Mouse (Mus musculus) layer of hippocampus, adult 9-10 months (tissue): ENCODE measurements around the gene Aspscr1.
"Not testable (repeated sequence)": the region's sequence is repeated elsewhere in the genome, so short reads cannot be mapped to it uniquely, and the experiment has no call there.

ENCODE experiments used
- DNase-seq: peaks from one replicate; pipeline ENCODE4 v3.0.0; 2022; ENCODE audit warnings: low spot score

The Aspscr1 gene

GRCm38 (mm10) chr11:120642939-120643600 is 29.7 kb upstream of the Aspscr1 start:
- DNase-seq: no peak

GRCm38 (mm10) chr11:120643601-120643987 is 29.2 kb upstream of the Aspscr1 start, which contains the start of gene Pycr1:
Gene Pycr1 (minus strand): TSS chr11:120643769.
- peak; percentile 85 for DNase-seq

GRCm38 (mm10) chr11:120647047-120647830 is 25.5 kb upstream of the Aspscr1 start:
- DNase-seq: no peak

GRCm38 (mm10) chr11:120648001-120648476 is 24.7 kb upstream of the Aspscr1 start, which contains the start of gene Myadml2:
Gene Myadml2 (minus strand): TSS chr11:120648158.
- DNase-seq: no peak

GRCm38 (mm10) chr11:120651872-120652271 is 20.9 kb upstream of the Aspscr1 start:
- no peak for DNase-seq

DNA sequence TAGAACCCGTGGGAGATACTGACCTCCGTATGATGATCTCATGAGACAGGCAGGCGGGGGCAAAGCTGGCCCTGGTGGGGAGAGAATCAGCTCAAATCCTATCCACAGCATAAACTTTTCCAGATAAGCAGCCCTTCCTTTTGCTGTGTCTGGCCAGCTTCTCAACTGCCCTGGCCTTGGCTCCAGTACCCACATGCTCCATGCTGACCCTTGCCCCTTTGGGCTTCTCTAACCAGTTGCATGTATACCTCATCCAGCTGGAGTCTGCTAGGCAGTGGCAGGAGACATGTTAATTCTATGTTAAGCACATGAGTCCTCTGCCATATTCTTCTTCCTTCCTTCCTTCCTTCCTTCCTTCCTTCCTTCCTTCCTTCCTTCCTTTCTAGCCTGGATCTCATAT is 18.0 kb upstream of the Aspscr1 start:
- DNase-seq: no peak

DNA sequence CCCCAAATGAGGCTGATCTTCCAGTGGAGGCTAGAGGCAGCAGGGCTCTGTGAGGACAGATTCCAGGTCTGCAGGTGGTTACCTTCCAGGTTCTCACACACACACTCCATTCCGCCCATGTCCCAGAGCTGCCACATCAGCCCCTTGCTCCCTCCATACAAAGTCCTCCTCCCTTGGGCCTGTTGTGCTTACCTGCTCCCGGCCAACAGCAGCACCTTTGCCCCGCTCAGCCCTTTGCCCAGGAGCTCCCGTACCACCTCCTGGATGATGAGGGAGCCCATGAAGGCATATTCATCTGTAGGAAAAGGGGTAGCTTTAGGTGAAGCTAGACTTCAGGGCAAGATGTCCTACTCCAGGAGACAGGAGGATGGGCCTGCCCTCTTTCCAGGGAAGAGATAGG is 15.5 kb upstream of the Aspscr1 start:
- DNase-seq: no peak

- peak; percentile 45 for DNase-seq
Observed at GRCm38 (mm10) chr11:120658876-120659410, 13.8 kb upstream of the Aspscr1 start.

DNA sequence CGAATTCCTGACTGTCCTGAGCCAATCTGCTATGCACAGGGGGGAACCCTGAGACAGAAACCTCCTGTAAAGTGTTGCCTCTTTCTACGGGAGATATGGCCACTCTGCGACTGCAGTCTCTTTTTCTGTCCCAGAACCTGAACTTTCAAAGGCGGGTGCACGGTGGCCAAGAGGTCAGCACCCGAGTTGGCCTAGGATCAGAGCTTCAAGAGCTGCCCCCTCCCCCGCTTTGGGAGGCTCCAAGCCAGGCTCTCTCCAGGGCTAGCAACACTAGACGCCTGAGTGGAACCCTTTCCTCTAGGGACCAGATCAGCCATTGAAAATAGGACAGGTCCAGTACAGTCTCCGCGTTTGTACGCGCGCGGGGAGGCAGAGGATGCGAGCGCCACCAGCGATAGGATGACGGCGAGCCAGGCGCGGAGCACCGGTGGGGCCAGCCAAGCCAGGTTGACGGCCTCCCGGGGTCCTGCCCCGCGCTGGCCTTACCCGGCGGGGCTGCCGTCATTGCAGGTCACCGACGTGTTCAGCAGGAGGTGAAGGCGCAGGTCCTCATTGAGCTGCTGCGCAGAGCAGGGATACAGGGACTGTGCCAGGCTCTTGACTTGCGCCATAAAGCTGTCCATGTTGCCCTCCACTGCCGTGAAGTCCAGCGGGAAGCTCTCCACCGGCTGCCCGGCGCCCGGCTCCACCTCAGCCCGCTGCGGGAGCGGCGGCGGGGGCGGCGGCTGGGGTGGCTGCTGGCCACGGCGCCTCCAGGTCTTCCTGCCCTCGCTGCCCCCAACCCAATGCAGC is 13.1 kb upstream of the Aspscr1 start:
- no peak for DNase-seq

DNA sequence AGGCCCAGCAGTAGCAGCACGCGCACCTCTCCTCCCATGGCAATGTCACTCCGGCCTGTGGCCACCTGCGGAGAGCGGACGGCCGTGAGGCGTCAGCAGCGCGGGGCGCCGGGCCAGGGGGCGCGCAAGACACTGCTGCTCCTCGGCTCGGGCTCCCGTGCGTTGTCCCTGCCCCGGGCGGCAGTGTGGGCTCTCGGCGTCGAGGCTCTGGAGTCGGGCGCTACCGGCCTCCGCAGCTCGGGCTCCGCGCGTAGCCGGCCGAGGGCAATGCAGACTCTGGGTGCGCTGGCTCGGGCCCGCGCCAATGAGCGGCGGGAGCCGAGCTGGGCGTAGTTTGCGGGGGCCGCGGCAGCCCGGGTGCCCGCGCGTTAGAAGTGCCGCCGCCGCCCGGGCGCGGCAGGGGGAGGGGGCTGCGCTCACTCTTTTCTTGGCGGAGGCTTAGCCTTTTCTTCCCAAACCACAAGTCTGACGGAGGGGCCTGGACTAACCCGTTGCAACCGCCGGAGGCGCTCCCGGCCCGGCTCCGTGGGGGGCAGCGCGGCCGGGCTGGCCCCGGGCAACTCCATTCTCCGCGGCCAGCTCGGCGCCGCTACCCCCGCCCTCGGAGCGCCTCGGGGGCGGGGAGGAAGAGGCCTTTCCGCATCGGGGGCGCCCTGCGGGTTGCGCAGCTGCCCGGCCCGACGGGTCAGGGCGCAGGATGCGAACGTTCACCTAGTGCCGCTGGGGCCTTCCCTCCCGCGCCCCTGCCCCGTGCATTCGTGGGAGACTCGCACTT is 12.3 kb upstream of the Aspscr1 start:
- no peak for DNase-seq

- DNase-seq: no peak
Observed at GRCm38 (mm10) chr11:120661076-120661460, 11.7 kb upstream of the Aspscr1 start, which contains the start of gene Notum. Gene Notum (minus strand): TSS chr11:120661175.

DNA sequence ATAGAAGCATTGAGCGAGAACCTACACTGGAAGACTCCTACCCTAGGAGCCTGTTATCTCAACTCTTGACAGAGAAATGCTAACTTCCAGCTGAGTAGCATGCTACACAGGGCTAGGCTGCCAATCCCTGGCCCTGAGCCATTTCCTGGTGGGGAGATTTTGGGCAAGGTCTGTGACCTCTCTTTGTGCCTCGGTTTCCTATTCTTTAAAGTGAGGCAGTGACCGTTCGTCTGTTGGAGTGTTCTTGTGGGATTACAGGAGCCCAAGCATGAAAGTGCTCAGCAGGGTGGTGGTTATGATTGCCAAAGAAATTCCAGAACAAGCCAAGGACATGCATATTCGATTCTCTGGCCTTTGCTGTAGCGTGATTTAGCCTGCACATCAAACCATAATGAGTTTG is 10.0 kb upstream of the Aspscr1 start:
- DNase-seq: no peak

DNA sequence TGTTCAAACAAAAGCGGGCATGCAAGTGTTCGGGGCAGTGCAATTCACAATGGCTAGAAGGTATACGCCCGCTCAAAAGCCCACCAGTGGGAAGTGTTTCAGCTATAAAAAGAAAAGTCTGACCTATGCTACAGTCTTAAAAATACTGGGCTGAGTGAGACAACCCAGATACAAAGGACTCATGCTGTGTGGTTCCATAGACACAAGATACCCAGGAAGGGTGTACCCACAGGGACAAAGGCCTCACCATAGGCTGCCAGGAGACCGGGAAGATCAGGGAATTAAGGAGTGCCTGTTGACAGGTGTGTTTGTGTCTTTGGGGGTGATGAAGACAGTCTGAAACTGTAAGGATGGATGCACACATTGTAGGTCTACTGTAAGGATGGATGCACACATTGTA is 9.1 kb upstream of the Aspscr1 start:
- no peak for DNase-seq

DNA sequence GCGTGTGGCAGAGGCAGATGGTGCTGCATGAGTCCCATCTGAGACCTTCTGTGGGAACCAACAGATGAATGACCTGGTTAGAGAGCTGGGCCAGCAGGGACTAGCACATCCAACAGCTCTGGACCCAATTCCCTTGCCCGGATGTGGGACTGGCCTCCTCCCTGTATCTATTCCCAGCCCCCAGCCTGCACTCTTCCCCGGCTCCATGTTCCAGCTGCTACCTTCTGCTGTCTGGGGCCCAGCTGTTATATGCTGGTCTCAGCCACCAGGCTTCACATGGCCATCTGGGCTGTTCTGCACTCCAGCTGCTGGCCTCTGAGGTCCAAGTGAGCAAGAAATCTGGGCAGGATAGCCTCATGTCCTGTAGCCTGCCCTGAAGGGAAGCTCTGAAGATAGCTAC is 7.4 kb upstream of the Aspscr1 start:
- DNase-seq: no peak

DNA sequence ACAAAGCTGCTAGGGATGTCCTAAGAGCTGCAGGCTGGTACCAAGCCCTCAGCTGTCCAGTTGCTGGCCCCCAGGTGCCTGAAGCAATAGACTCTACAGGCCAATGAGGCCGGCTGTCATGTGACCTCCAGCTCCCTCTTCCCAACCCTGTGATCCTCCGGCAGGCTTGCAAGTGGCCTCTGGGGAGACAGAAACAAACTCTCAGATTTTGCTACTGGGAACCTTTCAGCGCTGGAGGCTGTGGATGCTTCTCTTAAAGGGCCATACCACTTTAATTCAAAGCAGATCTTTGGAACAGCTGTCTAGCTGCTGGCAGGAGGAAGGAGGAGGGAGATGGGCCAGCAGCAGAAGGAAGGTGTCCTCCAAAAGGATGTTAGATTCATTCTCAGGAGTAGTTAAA is 6.2 kb upstream of the Aspscr1 start:
- no peak for DNase-seq

DNA sequence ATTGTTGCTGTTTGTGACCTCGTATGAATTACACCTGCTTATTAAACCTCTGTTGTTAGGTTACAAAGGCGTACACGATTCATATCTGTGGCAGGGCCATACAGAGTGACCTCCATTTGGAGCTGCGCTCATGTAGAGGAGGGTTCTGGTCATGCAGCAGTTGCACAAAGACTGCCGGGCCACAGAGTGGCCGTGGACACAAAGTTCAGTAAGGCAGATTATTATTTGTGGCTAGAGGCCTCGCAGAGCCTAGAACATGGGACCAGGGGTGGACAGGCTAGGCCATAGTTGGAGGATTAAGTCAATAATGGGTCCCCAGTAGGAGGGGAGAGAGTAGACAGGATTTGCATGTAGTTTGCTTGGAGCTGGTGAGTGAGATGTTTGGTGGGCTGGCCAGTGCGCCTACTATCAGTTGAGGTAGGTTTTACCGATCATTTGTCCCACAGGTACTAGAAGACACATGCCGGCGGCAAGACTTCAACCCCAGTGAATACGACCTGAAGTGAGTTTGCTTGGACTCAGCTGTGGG is 885 bp downstream of the Aspscr1 start:
- no peak for DNase-seq

DNA sequence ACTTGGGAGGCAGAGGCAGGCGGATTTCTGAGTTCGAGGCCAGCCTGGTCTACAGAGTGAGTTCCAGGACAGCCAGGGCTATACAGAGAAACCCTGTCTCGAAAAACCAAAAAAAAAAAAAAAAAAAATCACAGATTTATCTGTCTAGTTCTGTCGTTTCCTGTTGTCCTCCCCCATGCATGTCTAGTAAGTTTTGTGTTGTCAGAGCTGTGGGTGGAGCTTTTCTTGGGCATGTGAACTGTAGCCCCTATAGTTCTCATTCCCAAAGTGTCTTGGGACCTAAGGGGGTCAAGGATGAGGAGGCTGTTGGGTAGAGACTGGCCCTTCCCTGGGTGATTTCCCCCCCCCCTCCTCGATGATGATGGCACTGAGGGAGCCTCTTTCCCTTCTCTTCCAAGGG is 3.1 kb downstream of the Aspscr1 start:
- not testable (repeated sequence) for DNase-seq

DNA sequence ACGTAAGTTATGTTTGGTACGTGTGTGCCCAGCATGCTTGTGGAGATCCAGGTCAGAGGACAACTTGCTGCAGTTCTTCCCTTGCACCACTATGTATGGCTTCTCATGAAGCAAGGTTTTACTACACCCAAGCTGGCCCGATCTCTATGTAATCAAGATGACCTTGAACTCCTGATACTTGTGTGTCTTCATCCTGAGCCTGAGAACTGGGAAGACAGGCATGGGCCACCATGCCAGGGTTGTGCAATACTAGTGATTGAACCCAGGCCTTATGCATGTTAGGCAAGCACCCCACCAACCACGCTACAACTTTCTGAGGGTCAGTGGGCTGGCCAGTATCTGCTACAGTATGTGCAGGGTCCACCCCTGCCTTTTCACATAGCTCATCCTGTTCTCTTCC is 4.2 kb downstream of the Aspscr1 start:
- no peak for DNase-seq

GRCm38 (mm10) chr11:120679909-120680308 is 7.1 kb downstream of the Aspscr1 start:
- DNase-seq: no peak

DNA sequence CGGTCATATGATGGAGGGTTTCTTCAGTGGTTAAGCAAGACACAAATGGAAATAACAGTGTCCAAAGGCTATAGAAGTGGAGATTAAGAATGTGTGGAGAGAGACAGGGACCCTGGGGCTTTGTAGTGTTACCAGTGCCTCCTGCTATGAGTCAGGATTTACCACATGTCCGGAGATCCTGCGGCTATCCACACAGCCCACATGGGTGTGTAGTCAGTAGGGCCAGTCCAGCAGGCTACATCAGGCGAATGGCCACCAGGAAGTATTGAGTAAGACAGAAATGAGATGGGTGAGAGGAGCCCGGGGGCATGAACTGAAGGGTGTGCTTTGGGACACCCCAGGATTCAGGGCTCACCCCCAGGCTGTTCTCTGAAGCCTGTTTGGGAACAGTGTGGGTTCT is 9.9 kb downstream of the Aspscr1 start:
- no peak for DNase-seq

DNA sequence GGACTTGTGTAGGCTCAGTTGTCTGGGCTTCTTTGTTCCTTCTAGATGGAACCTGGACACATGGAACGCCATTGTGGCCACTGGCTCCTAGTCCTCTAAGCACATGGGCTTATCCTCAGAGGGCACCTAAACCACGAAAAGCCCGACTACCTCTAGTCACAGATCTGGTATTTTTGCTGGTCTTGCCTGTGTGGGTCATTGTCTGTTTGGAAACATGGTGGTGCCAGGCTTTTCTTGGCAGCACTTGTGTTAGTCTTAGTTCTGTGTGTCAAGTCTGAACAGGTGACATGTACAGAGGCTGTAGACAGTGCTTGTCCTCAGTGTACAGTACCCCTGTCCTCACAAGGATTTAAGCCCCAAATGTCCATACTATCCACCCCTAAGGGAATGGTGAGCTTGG is 10.8 kb downstream of the Aspscr1 start:
- DNase-seq: no peak
